Mouse (Mus musculus): ENCODE data around the gene Gpd1l.

- TF ChIP-seq CTCF (IDR thresholded peaks at IDR 0.05; ENCODE audit: low read depth), result no peak
- TF ChIP-seq EP300 (IDR thresholded peaks at IDR 0.05; ENCODE audit: low read depth), result peak; percentile 66; the same call in 1 of the 2 replicates
These were observed 26.3 kb downstream of the Gpd1l start for GRCm38 (mm10) chr9:114907509-114907908.
